Mouse (Mus musculus) neural tube, embryonic 12.5 days (tissue): ENCODE measurements around the gene Zfp64. TPM values are rescaled to one million over a fixed set of nuclear protein-coding genes. Genes with fewer than 3 reads are reported as not detected.
A peak's percentile ranks its signal among the peaks of the same experiment; 100 is the strongest.

Experiments used
- ATAC-seq: fragments of 200-750 bp; cut with Nextera tagmentation; 2 replicates; pipeline ENCODE4 v1.8.0; 2017; ENCODE audit warnings: low read depth, mild to moderate bottlenecking, moderate TSS enrichment, moderate library complexity; ENCODE audit not compliant: low FRiP score
- H3K27ac ChIP-seq: fragments of 300-500 bp; sonication (generic); 2 replicates; pipeline ENCODE4 v1.5.1; 2016
- H3K27me3 ChIP-seq: fragments of 300-500 bp; sonication (generic); replicated peaks from 2 replicates; pipeline ENCODE4 v1.6.1; 2016; ENCODE audit warnings: mild to moderate bottlenecking
- H3K36me3 ChIP-seq: fragments of 300-500 bp; sonication (generic); 2 replicates; pipeline ENCODE4 v1.6.1; 2016; ENCODE audit warnings: mild to moderate bottlenecking
- H3K4me1 ChIP-seq: fragments of 300-500 bp; sonication (generic); 2 replicates; pipeline ENCODE4 v1.6.1; 2016
- H3K4me2 ChIP-seq: fragments of 300-500 bp; sonication (generic); replicated peaks from 2 replicates; pipeline ENCODE4 v1.6.1; 2016; ENCODE audit warnings: mild to moderate bottlenecking
- H3K4me3 ChIP-seq: fragments of 300-500 bp; sonication (generic); 2 replicates; pipeline ENCODE4 v1.5.1; 2016
- H3K9ac ChIP-seq: fragments of 300-500 bp; sonication (generic); 2 replicates; pipeline ENCODE4 v1.6.1; 2016; ENCODE audit warnings: mild to moderate bottlenecking
- H3K9me3 ChIP-seq: fragments of 300-500 bp; sonication (generic); 2 replicates; pipeline ENCODE4 v1.6.1; 2016; ENCODE audit warnings: mild to moderate bottlenecking
- WGBS: fragments of 180-500 bp; shearing (Covaris S2); methylation state at CpG from one replicate; pipeline ENCODE4 v1.1.7; 2016; 5-methylcytosine and 5-hydroxymethylcytosine counted together
- polyA plus RNA-seq: library from polyadenylated mRNA; unstranded; fragments of >200 nt; fragmentation: Nextera tagmentation; extraction: Ambion mirVana; gene quantifications from 2 replicates; pipeline ENCODE4 v1.2.1, GENCODE M21; 2016

Zfp64 gene
- polyA plus RNA-seq, 1 experiment from 2014 or later: 31.3 TPM

DNA sequence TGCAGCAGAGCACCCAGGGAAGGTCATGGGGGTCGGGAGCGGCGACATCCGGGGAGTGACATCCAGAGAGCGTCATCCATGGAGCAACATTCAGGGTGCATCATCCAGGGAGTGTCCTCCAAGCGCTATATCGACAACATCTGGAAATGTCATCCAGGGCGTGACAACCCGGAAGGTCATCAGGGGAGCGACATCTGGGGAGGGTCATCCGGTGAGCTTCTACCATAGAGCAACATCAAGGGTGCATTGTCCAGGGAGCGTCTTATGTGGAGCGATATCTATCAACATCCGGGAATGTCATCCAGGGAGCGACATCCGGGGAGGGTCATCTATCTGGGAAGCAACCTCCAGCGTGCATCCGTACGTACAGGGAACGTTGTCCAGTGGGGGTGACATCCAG, 14.7 kb upstream of the Zfp64 start:
- Histone ChIP-seq H3K4me1 (no peaks in the 10 kb centered on the region), H3K27me3 (no peaks in the 10 kb centered on the region), H3K4me2 (no peak overlapping the region), H3K9me3 (peaks cover 8% of the 10 kb centered on the region), H3K4me3 (no peak overlapping the region), H3K36me3 (no peaks in the 10 kb centered on the region), H3K9ac (no peak overlapping the region), H3K27ac (no peak overlapping the region)
- WGBS: 96% methylated on average over 20 of the region's 20 CpGs
- ATAC-seq: no peak

DNA sequence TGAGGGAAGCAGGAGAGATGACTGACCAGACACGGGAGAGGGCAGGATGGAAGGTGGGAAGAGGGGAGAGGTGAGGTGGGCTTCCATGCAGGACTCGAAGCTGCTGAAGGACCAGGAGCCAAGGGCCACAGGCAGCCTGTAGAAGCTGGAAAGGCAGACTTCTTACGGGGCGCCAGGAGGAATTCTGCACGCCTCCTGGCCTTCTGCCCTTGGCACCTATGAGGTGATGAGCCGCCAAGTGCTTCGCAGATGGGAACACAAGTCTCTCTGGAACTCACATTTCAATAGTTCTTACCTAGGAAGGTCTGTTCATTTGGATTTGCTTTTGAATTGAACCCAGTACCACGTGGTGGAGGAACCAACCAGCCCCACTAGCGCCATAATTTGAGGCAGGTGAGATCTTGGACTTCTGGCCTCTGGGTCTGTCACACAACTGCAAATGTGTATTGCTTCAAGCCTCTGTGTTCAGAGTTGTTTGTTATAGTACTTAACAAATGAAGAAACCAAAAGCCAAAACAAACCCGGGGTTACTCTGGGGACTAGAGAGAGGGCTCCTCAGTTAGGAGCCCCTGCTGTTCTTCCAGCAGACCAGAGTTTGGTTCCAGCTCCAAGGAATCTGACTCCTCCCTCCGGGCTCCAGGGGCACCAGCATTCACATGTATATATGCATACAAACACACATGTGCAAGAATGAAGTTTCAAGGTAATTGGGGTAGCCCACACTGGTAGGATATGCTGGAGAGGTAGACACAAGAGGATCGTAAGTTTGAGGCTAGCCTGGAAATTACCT, 12.9 kb upstream of the Zfp64 start:
- no peak for ATAC-seq
- Histone ChIP-seq H3K9ac (no peak overlapping the region), H3K27ac (no peak overlapping the region), H3K4me1 (no peaks in the 10 kb centered on the region), H3K36me3 (no peaks in the 10 kb centered on the region), H3K4me3 (no peak overlapping the region), H3K27me3 (no peaks in the 10 kb centered on the region), H3K4me2 (no peak overlapping the region), H3K9me3 (peaks cover 13% of the 10 kb centered on the region)
- WGBS: 85% methylated on average over 12 of the region's 12 CpGs

DNA sequence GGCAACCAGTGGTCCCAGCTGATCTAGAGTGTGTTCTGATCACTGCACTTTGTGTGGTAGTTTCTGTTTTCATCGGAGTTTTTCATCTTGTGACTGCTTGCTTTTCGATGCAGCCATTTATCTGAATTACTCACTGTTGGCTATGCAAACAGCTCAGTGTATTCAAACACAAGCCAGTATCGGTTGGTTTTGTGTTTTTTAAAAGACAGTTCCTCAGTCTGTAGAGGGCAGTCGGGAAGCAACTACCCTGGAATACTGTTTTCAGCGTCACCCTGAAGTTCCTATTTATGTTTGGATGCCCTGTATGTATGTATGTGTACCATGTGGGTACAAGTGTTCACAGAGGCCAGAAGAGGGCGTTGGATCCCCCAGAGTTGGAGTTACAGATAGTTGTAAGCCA, 11.1 kb upstream of the Zfp64 start:
- Histone ChIP-seq H3K9ac (no peak overlapping the region), H3K27ac (no peak overlapping the region), H3K9me3 (peaks cover 13% of the 10 kb centered on the region), H3K4me3 (no peak overlapping the region), H3K4me2 (no peak overlapping the region), H3K36me3 (no peaks in the 10 kb centered on the region), H3K27me3 (no peaks in the 10 kb centered on the region), H3K4me1 (no peaks in the 10 kb centered on the region)
- WGBS: 84% methylated on average over 6 of the region's 6 CpGs
- ATAC-seq: no peak

DNA sequence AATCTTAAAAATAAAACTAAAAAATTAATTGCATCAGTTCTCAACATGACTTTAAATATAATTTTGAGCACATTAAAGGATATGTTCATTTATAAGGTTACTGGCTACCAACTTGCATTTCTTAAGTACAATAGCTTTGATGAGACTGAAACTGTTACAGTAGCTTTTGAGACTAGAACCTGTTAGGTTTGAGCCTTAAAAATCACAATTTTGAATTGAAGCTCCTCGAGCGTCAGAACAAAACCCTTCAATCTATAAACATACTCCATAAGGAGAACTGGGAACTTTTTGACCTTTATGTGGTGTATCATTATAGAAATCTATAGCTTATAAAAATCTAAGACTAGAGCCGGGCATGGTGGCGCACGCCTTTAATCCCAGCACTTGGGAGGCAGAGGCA, 9.5 kb upstream of the Zfp64 start:
- Histone ChIP-seq H3K4me3 (no peak overlapping the region), H3K27me3 (no peaks in the 10 kb centered on the region), H3K9ac (no peak overlapping the region), H3K4me1 (no peaks in the 10 kb centered on the region), H3K27ac (no peak overlapping the region), H3K36me3 (no peaks in the 10 kb centered on the region), H3K4me2 (no peak overlapping the region), H3K9me3 (peaks cover 13% of the 10 kb centered on the region)
- no peak for ATAC-seq
- 95% methylated on average over 5 of the region's 5 CpGs for WGBS

DNA sequence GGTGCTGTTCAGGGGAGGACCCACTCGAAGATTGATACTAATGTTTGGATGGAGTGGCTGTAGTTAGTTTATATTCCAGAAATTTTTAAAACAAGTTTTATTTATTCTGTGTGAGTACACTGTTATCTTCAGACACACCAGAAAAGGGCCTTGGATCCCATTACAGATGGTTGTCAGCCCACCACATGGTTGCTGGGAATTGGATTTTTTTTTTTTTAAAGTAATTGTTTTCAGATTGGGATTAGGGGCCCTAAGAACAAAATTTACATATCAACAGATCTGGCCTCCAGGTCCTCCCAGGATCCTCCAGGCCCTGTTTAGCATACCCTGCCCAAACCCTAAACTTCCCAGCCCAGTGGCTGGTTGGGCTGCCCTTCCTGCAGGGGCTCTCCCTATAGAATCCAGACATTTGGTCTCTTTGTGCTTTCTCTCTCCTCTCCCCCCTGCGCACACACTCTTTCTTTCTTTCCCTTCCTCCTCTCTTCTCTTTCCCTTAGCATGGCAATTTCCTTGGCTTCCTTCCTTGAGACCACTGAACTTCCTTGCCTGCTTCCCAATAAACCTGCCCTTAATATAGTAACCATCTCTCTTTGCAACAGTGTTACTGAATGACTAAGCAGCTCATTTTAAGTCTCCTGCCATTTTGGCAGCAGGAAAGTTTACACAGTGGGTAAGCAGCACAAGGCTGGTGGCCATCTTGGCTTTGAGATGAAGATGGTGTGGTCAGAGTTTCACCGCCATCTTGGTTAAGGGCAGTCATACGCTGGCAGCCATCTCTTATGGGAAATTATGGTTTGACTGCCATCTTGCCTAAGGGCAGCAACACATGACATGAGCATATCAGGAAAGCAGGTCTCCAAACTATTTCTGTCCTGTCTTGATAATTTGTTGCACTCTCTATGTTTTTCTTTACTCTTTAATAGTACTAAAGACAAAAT, 6.6 kb upstream of the Zfp64 start:
- Histone ChIP-seq H3K4me1 (no peaks in the 10 kb centered on the region), H3K4me3 (no peak overlapping the region), H3K27me3 (no peaks in the 10 kb centered on the region), H3K27ac (no peak overlapping the region), H3K4me2 (no peak overlapping the region), H3K9me3 (peaks cover 13% of the 10 kb centered on the region), H3K36me3 (no peaks in the 10 kb centered on the region), H3K9ac (no peak overlapping the region)
- ATAC-seq: no peak
- WGBS: 90% methylated on average over 4 of the region's 4 CpGs

DNA sequence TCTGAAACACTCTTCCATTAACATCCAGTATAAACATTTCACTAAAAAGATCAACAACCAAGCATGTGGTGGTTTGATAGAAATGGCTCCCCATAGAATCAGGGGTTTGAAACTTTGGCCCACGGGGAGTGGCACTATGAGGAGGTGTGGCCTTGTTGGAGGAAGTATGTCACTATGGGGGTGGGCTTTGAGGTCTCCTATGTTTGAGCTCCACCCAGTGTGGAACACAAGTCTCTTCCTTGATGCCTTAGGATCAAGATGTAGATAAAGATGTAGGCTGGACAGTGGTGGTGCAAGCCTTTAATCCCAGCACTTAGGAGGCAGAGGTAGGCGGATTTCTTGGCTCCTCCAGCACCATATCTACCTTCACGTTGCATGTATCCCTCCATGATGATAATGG, 5.4 kb upstream of the Zfp64 start:
- Histone ChIP-seq H3K27ac (no peak overlapping the region), H3K4me1 (peaks cover 2% of the 10 kb centered on the region), H3K9ac (no peak overlapping the region), H3K4me2 (no peak overlapping the region), H3K9me3 (peaks cover 10% of the 10 kb centered on the region), H3K36me3 (no peaks in the 10 kb centered on the region), H3K27me3 (no peaks in the 10 kb centered on the region), H3K4me3 (no peak overlapping the region)
- no peak for ATAC-seq
- 86% methylated on average over 3 of the region's 3 CpGs for WGBS

DNA sequence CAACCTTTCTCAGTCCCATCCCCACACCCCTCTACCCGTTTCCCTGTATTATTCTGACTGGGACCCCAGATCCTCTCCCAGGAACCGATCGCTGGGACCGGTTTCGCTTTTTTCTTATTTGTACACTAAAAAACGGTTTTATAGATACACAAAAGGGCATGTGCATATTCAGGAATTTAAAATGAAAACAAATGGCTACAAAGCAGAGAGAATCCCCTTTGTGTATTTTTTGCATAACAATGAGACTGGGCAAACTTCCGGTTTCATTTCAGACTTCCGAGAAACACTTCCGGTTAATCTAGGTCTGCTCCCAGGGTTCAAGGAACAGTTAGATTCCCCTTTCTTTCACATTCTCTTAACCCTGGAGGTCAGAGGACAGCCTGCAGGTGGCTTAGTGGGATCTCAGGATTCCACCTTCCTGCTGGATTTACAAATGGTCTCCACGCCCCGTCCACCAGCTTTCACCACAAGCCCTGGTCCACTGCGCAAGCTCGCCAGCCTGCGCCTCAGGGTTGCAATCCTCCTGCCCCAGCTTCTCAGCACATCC, 4.0 kb upstream of the Zfp64 start:
- no peak overlapping the region for H3K9ac ChIP-seq
- no peak for ATAC-seq
- peaks cover 7% of the 10 kb centered on the region for H3K4me1 ChIP-seq
- WGBS: 80% methylated on average over 14 of the region's 14 CpGs
- H3K27ac ChIP-seq: no peak overlapping the region
- no peaks in the 10 kb centered on the region for H3K36me3 ChIP-seq
- H3K4me3 ChIP-seq: no peak overlapping the region
- H3K4me2 ChIP-seq: no peak overlapping the region
- H3K27me3 ChIP-seq: no peaks in the 10 kb centered on the region
- peaks cover 5% of the 10 kb centered on the region; the same call in 1 of the 2 replicates for H3K9me3 ChIP-seq

DNA sequence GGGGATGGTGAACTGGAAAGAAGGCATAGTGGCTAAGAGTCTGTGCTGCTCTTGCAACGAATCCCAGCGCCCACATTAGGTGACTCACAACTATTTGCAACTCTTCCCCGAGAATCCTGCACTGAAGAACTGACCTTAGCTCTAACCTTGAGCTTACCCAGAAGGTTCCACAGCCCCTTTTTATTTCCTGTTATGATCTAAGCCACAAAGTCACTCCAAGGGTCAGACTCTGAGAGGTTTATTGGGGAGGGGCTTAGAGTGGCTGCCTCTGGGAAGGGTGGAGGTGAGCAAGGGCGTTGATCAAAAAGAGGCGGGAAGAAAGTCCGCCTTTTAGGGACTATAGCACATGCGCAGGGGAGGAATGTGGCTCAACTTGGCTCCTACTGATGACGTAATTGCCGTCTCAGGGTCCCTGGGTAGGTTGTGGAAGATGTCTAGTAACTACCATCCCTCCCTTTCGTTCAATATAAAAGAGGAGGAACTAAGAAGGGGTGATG, 511 bp upstream of the Zfp64 start:
- Histone ChIP-seq H3K36me3 (peaks cover 13% of the 10 kb centered on the region; the same call in 1 of the 2 replicates), H3K27ac (no peak overlapping the region), H3K9ac (no peak overlapping the region), H3K4me3 (peak overlapping the region; percentile 9; the same call in 1 of the 2 replicates), H3K27me3 (no peaks in the 10 kb centered on the region), H3K9me3 (no peaks in the 10 kb centered on the region), H3K4me2 (peak overlapping the region; percentile 84), H3K4me1 (peaks cover 16% of the 10 kb centered on the region)
- WGBS: 47% methylated on average over 10 of the region's 10 CpGs
- no peak for ATAC-seq

DNA sequence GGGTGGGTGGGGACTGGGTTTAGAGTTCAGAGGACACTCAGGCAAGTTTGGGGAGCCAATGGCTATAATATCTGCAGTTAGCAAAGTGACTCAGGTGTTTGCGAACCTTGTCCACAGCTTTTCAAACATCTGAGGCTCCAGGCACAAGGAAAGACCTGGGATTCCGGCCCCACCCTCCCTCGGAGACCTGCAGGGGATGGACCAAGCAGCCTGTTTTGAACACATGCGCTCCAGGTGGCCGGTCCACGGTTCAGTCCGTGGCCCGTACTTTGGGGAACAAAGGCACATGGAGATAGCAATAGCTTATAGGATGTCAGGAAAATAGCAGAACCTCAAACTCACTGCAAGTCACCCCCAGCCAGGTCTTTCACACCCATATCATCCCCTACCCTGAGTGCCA, 1.0 kb downstream of the Zfp64 start:
- no peak for ATAC-seq
- no peaks in the 10 kb centered on the region for H3K27me3 ChIP-seq
- no peak overlapping the region for H3K27ac ChIP-seq
- 8% methylated on average over 8 of the region's 8 CpGs for WGBS
- peak overlapping the region; percentile 84 for H3K9ac ChIP-seq
- peaks cover 28% of the 10 kb centered on the region for H3K36me3 ChIP-seq
- no peaks in the 10 kb centered on the region for H3K9me3 ChIP-seq
- peak overlapping the region; percentile 76 for H3K4me3 ChIP-seq
- peak overlapping the region; percentile 84 for H3K4me2 ChIP-seq
- H3K4me1 ChIP-seq: peaks cover 16% of the 10 kb centered on the region

DNA sequence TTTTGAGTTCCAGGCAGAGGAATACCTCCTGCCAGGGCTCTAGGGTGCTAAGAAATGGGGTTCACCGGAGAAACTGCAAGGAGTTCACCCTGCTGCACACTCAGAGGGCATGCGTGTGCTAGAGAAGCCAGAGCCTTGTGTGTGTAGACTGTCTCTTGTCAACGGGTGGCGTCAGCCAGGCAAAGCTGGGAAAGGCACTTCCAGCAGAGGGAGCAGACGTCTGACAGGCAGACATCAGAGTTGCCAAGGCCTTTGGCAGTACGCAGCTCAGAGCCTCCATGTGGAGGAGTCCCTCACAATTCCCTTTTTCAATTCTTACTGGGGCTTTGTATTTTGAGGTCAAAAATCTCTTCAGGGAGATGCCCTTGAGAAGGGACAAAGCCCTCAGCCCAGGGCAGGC, 6.9 kb downstream of the Zfp64 start:
- Histone ChIP-seq H3K4me3 (no peak overlapping the region), H3K9me3 (no peaks in the 10 kb centered on the region), H3K27ac (no peak overlapping the region), H3K4me2 (no peak overlapping the region), H3K9ac (no peak overlapping the region), H3K36me3 (peaks cover 77% of the 10 kb centered on the region), H3K27me3 (no peaks in the 10 kb centered on the region), H3K4me1 (no peaks in the 10 kb centered on the region; the same call in 1 of the 2 replicates)
- 87% methylated on average over 6 of the region's 6 CpGs for WGBS
- no peak for ATAC-seq

DNA sequence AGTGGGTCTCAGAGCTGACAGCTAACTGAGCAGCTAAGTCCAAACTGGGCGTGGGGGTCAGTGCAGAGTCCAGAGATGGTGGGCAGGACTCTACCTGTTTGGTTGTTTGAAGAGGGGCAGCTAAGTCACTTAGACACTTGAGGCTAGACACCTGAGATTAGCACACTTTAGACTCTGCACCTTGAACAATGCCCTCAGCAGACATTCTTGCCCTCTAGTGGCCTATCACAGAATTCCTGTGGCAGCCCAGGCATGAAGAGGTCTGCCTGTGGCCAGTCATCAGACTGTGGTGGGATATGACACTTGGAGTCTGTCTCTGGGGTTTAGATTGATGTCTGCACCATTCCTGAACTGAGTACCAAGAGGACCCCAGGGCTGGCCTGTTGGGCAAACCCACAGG, 7.7 kb downstream of the Zfp64 start:
- Histone ChIP-seq H3K4me2 (no peak overlapping the region), H3K36me3 (peaks cover 83% of the 10 kb centered on the region), H3K27ac (no peak overlapping the region), H3K9ac (0 out of 2 replicates have a peak overlapping the region, but pooled peaks have one; percentile 33), H3K4me1 (no peaks in the 10 kb centered on the region), H3K9me3 (no peaks in the 10 kb centered on the region), H3K27me3 (no peaks in the 10 kb centered on the region), H3K4me3 (no peak overlapping the region)
- no peak for ATAC-seq
- 91% methylated on average over 1 of the region's 1 CpGs for WGBS

DNA sequence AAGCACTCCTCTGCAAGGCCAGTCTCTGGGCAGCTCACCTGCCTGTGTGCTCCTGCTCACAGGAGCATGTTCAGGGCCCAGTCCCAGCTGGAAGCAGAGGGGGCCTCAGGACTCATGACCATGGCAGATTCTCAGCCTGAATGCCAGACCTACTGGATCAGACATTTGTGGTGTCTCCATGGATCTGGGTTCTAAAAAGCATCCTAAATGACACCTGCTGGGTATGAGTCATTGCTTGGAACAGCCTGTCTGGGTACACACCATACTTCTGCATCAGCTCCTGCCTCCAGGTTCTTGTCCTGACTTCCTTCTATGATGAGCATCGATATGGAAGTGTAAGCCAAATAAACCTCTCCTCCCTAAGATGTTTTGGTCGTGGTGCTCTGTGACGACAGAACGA, 11.4 kb downstream of the Zfp64 start:
- Histone ChIP-seq H3K9me3 (no peaks in the 10 kb centered on the region), H3K4me1 (no peaks in the 10 kb centered on the region; the same call in 1 of the 2 replicates), H3K27me3 (no peaks in the 10 kb centered on the region), H3K27ac (no peak overlapping the region), H3K4me2 (no peak overlapping the region), H3K4me3 (no peak overlapping the region), H3K9ac (no peak overlapping the region), H3K36me3 (peaks cover 72% of the 10 kb centered on the region)
- ATAC-seq: no peak
- WGBS: 93% methylated on average over 4 of the region's 4 CpGs
